Mouse (Mus musculus) Muller cell, postnatal 12 days (primary cell): Measurements from ENCODE around the gene Gemin6.
"Not testable (repeated sequence)": the region's sequence is repeated elsewhere in the genome, so short reads cannot be mapped to it uniquely, and the experiment has no call there.

ENCODE experiments used
- DNase-seq: peaks from one replicate; pipeline ENCODE4 v3.0.0-alpha.2; 2015; ENCODE audit errors: inconsistent ontology term

The Gemin6 gene

GRCm38 (mm10) chr17:80224326-80225116 is at the start of gene Gemin6:
Gene Gemin6, plus strand, starts transcription at chr17:80224441.
- peak; percentile 82 for DNase-seq

GRCm38 (mm10) chr17:80174699-80175385 is 49.4 kb upstream of the Gemin6 start:
- DNase-seq: no peak

- no peak for DNase-seq
These were observed 48.9 kb upstream of the Gemin6 start for GRCm38 (mm10) chr17:80175386-80175739.

GRCm38 (mm10) chr17:80175966-80176365 is 48.3 kb upstream of the Gemin6 start:
- no peak for DNase-seq

- DNase-seq: not testable (repeated sequence)
These were observed 45.4 kb upstream of the Gemin6 start for GRCm38 (mm10) chr17:80178846-80179245.

GRCm38 (mm10) chr17:80179959-80180358 is 44.3 kb upstream of the Gemin6 start:
- DNase-seq: peak; percentile 62

- no peak for DNase-seq
These were observed 43.8 kb upstream of the Gemin6 start for GRCm38 (mm10) chr17:80180468-80180867.

- DNase-seq: no peak
These were observed 40.6 kb upstream of the Gemin6 start for GRCm38 (mm10) chr17:80183615-80184014.

GRCm38 (mm10) chr17:80193075-80193474 is 31.2 kb upstream of the Gemin6 start:
- no peak for DNase-seq

GRCm38 (mm10) chr17:80199160-80199778 is 25.0 kb upstream of the Gemin6 start:
- DNase-seq: no peak

- DNase-seq: no peak
These were observed 18.6 kb upstream of the Gemin6 start for GRCm38 (mm10) chr17:80205657-80206056.

- DNase-seq: no peak
These were observed 18.0 kb upstream of the Gemin6 start for GRCm38 (mm10) chr17:80206301-80206670.

GRCm38 (mm10) chr17:80206671-80207581 is 17.3 kb upstream of the Gemin6 start, which contains the start of the genes Srsf7 and Ttc39d:
Gene Srsf7, minus strand, starts transcription at chr17:80207307.
Gene Ttc39d, plus strand, starts transcription at chr17:80207460.
- DNase-seq: peak; percentile 97

- not testable (repeated sequence) for DNase-seq
These were observed 10.2 kb upstream of the Gemin6 start for GRCm38 (mm10) chr17:80213998-80214397.

GRCm38 (mm10) chr17:80220131-80220530 is 4.1 kb upstream of the Gemin6 start:
- no peak for DNase-seq

- no peak for DNase-seq
These were observed 3.0 kb upstream of the Gemin6 start for GRCm38 (mm10) chr17:80221202-80221601.

- no peak for DNase-seq
These were observed 2.2 kb upstream of the Gemin6 start for GRCm38 (mm10) chr17:80221890-80222628.

- DNase-seq: no peak
These were observed 412 bp upstream of the Gemin6 start for GRCm38 (mm10) chr17:80223829-80224228.

GRCm38 (mm10) chr17:80225142-80225541 is 901 bp downstream of the Gemin6 start:
- not testable (repeated sequence) for DNase-seq

GRCm38 (mm10) chr17:80229396-80229795 is 5.2 kb downstream of the Gemin6 start:
- DNase-seq: no peak

- DNase-seq: no peak
These were observed 9.6 kb downstream of the Gemin6 start for GRCm38 (mm10) chr17:80233844-80234243.
